19 mouse cellular contexts compared by ENCODE assay signal in the genomic region with DNA sequence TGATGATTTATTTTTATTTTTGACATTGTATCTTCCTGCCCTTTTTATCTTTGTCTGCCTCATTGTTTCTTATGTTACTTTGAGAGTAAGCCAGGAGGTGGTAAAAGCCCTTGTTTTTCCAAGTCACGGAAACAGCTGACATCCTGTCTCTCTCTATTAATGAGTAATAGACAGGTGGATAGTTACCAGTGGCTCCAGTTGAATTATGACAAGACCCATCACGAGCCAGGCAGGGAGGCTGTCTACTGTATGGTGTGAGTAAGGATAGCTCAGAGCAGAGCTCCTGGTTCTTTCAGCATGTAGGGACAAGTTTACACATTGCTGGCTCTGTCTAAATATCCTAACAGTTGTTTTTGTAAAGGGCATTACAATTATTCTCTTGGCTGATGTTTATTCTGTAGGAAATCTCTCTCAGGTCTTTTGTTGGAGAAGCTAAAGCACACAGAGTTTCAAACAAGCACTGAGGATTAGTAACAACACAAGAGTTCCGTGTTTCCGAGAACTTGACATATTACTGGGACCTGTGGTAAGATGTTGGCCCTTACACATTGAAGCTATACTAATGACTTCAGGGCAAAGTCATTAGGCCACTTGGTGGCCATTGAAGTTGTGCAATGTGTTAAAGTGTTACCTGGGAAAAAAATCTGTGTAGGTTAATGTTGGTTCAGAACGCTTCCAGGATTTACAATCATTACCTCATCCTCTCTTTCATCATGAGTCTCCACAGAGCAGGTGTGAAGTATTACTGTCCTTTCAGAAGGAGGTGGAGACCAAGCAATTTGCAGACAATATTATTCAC.
DNase-seq lines count a peak whose midpoint lies in the region; ATAC-seq and TF ChIP-seq lines count a peak whose summit lies in the region.
"Had no signal": no experiment of that assay in that cellular context is flagged by ENCODE, and none has a peak within 500 bp of the region (broad histone marks: within the 10 kb centered on the region; RNA-seq: fewer than 3 reads in every experiment).

No protein-coding gene starts in this region.

- WGBS in stomach, embryonic 14.5 days = 55% methylated on average over 5 of the region's 5 CpGs
- WGBS in stomach, postnatal 0 days = 46% methylated on average over 5 of the region's 5 CpGs

- no peaks in the 10 kb centered on the region for H3K27me3 ChIP-seq in stomach, embryonic 14.5 days (ENCODE audit: control insufficient read depth, insufficient read depth, low read length)
- H3K27me3 ChIP-seq in stomach, postnatal 0 days (ENCODE audit: control insufficient read depth, insufficient read depth, low read length) = no peaks in the 10 kb centered on the region
- H3K27me3 ChIP-seq: limb, embryonic 12.5 days; lung, embryonic 15.5 days had no signal

- H3K27ac ChIP-seq in stomach, embryonic 14.5 days (ENCODE audit: low read length) = no peak overlapping the region
- H3K27ac ChIP-seq in stomach, postnatal 0 days (replicated peaks) = no peak overlapping the region
- H3K27ac ChIP-seq: left cerebral cortex, adult 2 months; limb, embryonic 12.5 days; lung, embryonic 15.5 days had no signal

- H3K4me1 ChIP-seq in stomach, embryonic 14.5 days (ENCODE audit: control insufficient read depth, insufficient read depth, low read length) = no peaks in the 10 kb centered on the region
- H3K4me1 ChIP-seq in stomach, postnatal 0 days (replicated peaks; ENCODE audit: control insufficient read depth, insufficient read depth) = no peaks in the 10 kb centered on the region
- H3K4me1 ChIP-seq: limb, embryonic 12.5 days; lung, embryonic 15.5 days had no signal

- DNase-seq in kidney, adult 11 months = peak; percentile 4
- DNase-seq in kidney, adult 18-20 months = no peak
- no peak for DNase-seq in stomach, postnatal 0 days (ENCODE audit: low spot score)
- peak; percentile 24 to 48 for DNase-seq in kidney, postnatal 25 days
- no peak for DNase-seq in heart, postnatal 10 days
- no peak for DNase-seq in left cerebral cortex, adult 11 months (ENCODE audit: low spot score)
- DNase-seq: adrenal gland, adult 8-10 months; cerebellum, adult 11 months; cerebellum, postnatal 25 days; heart, adult 11 months; spleen, adult 18-20 months; thymus, postnatal 25 days had no signal

- ATAC-seq in stomach, embryonic 14.5 days (ENCODE audit: insufficient number of reproducible peaks, insufficient read depth, low FRiP score, low read depth) = 0 out of 2 replicates have a peak, but pooled peaks have one; percentile 46
- no peak for ATAC-seq in stomach, postnatal 0 days (ENCODE audit: low FRiP score, low TSS enrichment)
- ATAC-seq: forebrain, embryonic 16.5 days; midbrain, embryonic 16.5 days had no signal

- no peak overlapping the region for H3K4me2 ChIP-seq in stomach, embryonic 14.5 days (replicated peaks; ENCODE audit: low read depth, low read length)
- H3K4me2 ChIP-seq in stomach, postnatal 0 days (replicated peaks; ENCODE audit: low read depth) = no peak overlapping the region
- H3K4me2 ChIP-seq: limb, embryonic 12.5 days; lung, embryonic 15.5 days had no signal

- intact Hi-C loops in heart, postnatal 10 days (cut with DNase I) = no loop called here

- no peak for TF ChIP-seq CTCF in stomach, postnatal 0 days (IDR thresholded peaks at IDR 0.05; ENCODE audit: low read depth)

- no peak overlapping the region for H3K9ac ChIP-seq in stomach, embryonic 14.5 days (replicated peaks; ENCODE audit: low read depth, low read length)
- no peak overlapping the region for H3K9ac ChIP-seq in stomach, postnatal 0 days (ENCODE audit: low read length)
- H3K9ac ChIP-seq: limb, embryonic 12.5 days; lung, embryonic 15.5 days had no signal

- no peak overlapping the region for H3K4me3 ChIP-seq in stomach, embryonic 14.5 days (ENCODE audit: low read depth, low read length)
- H3K4me3 ChIP-seq in stomach, postnatal 0 days (ENCODE audit: low read depth, low read length) = no peak overlapping the region
- H3K4me3 ChIP-seq: erythroblast, embryonic 14.5 days; left cerebral cortex, adult 2 months; limb, embryonic 12.5 days; lung, embryonic 15.5 days had no signal

- no peaks in the 10 kb centered on the region for H3K9me3 ChIP-seq in stomach, embryonic 14.5 days (ENCODE audit: control insufficient read depth, low read depth, low read length)
- no peaks in the 10 kb centered on the region for H3K9me3 ChIP-seq in stomach, postnatal 0 days (ENCODE audit: control insufficient read depth, low read length)
- H3K9me3 ChIP-seq: limb, embryonic 12.5 days; lung, embryonic 15.5 days had no signal

- H3K36me3 ChIP-seq in stomach, embryonic 14.5 days (ENCODE audit: control insufficient read depth, insufficient read depth, low read length) = no peaks in the 10 kb centered on the region
- no peaks in the 10 kb centered on the region for H3K36me3 ChIP-seq in stomach, postnatal 0 days (ENCODE audit: control insufficient read depth, insufficient read depth, low read length)
- H3K36me3 ChIP-seq: limb, embryonic 12.5 days; lung, embryonic 15.5 days had no signal

- no peak for TF ChIP-seq EP300 in stomach, postnatal 0 days (optimal IDR thresholded peaks at IDR 0.05)

Comparison
In these comparisons a context has a peak if more than half of its experiments do, and no peak if none do; other contexts are left out.
1. DNase-seq: peak in kidney, adult 11 months (single experiment) and kidney, postnatal 25 days (2 of 2); none in kidney, adult 18-20 months (single experiment), stomach, postnatal 0 days (single experiment), heart, postnatal 10 days (0 of 2) and left cerebral cortex, adult 11 months (single experiment).